Mouse (Mus musculus): ENCODE measurements around the gene Tmem26. TPM values are rescaled to one million over a fixed set of nuclear protein-coding genes. Genes with fewer than 3 reads are reported as not detected.

The Tmem26 gene
- polyA plus RNA-seq, 1 experiment from 2014 or later: 5.0 TPM

DNA sequence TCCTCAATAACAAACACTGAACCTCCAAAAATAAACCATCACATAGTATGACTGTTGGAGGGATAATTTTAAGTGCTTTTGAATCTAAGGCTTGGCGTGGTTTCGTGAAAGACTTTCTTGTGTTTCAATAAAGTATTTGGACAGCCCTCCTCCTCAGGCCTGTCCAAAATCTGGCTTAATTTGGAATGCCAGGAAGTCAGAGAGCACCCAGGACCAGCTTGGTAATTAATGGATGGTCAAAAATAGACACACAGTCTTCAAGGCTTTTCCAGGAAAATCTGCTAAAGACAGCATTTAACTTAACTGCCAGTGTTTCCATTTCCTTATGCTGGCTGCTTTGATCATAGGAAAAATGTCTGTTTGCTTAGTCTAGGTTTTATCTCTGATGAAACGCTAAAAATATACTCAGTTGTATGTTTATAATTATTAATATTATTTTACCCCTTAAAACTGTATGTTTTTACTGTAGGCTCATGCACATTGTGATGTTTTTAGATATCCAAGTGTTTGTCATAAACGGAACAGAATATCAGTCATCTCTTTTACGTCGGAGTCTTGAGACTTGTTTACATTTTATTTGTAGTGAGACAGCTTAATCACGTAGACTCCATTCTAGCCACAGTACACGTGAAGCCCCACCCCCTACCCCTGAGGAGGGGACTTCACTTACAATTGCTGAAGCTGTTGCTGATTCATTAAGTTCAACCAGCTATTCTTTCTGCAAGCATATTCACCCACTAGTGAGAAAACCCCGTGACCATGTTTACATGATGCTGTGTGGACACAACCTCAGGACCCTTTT is 57.8 kb downstream of the Tmem26 start:
- Histone ChIP-seq H3K9ac (no peak overlapping the region), H3K27me3 (no peaks in the 10 kb centered on the region), H3K27ac (replicated peaks) (no peak overlapping the region), H3K36me3 (no peaks in the 10 kb centered on the region), H3K9me3 (no peaks in the 10 kb centered on the region), H3K4me2 (no peak overlapping the region), H3K4me1 (replicated peaks) (no peaks in the 10 kb centered on the region), H3K4me3 (no peak overlapping the region)
- no peak for ATAC-seq (ENCODE audit: low read depth)
- 82% methylated on average over 9 of the region's 9 CpGs for WGBS

GRCm38 (mm10) chr10:68782724-68783123 is 59.3 kb downstream of the Tmem26 start:
- H3K9ac ChIP-seq: no peak overlapping the region
- H3K4me2 ChIP-seq: no peak overlapping the region
- no peak overlapping the region for H3K4me3 ChIP-seq
- H3K4me1 ChIP-seq (replicated peaks): no peaks in the 10 kb centered on the region
- H3K27ac ChIP-seq (replicated peaks): no peak overlapping the region
- no peak for ATAC-seq (ENCODE audit: low read depth)
- no peaks in the 10 kb centered on the region for H3K36me3 ChIP-seq
- H3K27me3 ChIP-seq: no peaks in the 10 kb centered on the region
- H3K9me3 ChIP-seq: no peaks in the 10 kb centered on the region
- WGBS: 86% methylated on average over 6 of the region's 6 CpGs

DNA sequence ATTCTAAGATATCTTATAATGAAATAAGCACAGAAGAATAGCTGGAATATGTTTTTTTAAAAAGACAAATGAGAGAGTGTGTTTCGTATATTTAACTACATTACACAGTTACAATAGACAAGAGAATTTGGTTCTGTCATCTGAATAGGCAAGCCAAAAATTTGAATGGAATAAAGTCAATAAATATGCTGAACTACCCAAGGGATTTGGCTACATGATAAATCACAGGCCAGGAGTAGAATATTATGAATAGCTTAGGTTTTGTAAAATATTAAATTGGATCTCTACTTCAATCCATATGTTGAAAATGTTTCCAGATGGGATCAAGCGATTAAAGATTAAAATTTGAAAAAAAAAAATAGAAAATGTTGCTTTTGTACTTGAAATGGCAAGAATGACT is 60.4 kb downstream of the Tmem26 start:
- Histone ChIP-seq H3K4me1 (replicated peaks) (no peaks in the 10 kb centered on the region), H3K4me2 (no peak overlapping the region), H3K36me3 (no peaks in the 10 kb centered on the region), H3K27me3 (no peaks in the 10 kb centered on the region), H3K27ac (replicated peaks) (no peak overlapping the region), H3K9me3 (no peaks in the 10 kb centered on the region), H3K9ac (no peak overlapping the region), H3K4me3 (no peak overlapping the region)
- no peak for ATAC-seq (ENCODE audit: low read depth)
- 95% methylated on average over 2 of the region's 2 CpGs for WGBS

- H3K27me3 ChIP-seq: no peaks in the 10 kb centered on the region
- no peak overlapping the region for H3K9ac ChIP-seq
- ATAC-seq (ENCODE audit: low read depth): no peak
- H3K9me3 ChIP-seq: no peaks in the 10 kb centered on the region
- H3K4me2 ChIP-seq: no peak overlapping the region
- WGBS: 89% methylated on average over 1 of the region's 1 CpGs
- H3K27ac ChIP-seq (replicated peaks): no peak overlapping the region
- H3K4me1 ChIP-seq (replicated peaks): no peaks in the 10 kb centered on the region
- no peaks in the 10 kb centered on the region for H3K36me3 ChIP-seq
- no peak overlapping the region for H3K4me3 ChIP-seq
Measured at GRCm38 (mm10) chr10:68784463-68784862, 61.0 kb downstream of the Tmem26 start.

DNA sequence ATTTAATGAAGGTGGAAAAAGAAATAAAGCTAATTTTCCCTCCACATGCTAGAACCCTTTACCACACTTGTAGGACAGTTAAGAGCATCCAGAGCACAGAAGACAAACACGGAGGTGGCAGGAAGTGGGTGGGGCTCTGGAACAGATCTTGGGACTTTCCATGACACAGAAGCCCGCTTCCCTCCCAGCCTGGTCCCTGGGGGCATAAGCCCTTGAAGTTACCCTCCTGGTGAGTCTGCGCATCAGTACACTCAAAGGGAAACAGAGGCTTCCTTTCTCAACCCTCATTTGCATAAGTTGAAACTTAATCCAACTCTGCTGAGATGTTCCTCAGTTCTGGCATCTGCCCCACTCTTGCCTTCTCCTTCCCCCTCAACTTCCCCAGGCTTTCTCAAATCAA is 72.0 kb downstream of the Tmem26 start:
- H3K4me2 ChIP-seq: no peak overlapping the region
- ATAC-seq (ENCODE audit: low read depth): no peak
- H3K4me3 ChIP-seq: no peak overlapping the region
- no peak overlapping the region for H3K9ac ChIP-seq
- H3K27ac ChIP-seq (replicated peaks): no peak overlapping the region
- WGBS: 17% methylated on average over 3 of the region's 3 CpGs
- peaks cover 8% of the 10 kb centered on the region for H3K4me1 ChIP-seq (replicated peaks)
- no peaks in the 10 kb centered on the region for H3K36me3 ChIP-seq
- no peaks in the 10 kb centered on the region for H3K9me3 ChIP-seq
- H3K27me3 ChIP-seq: no peaks in the 10 kb centered on the region

DNA sequence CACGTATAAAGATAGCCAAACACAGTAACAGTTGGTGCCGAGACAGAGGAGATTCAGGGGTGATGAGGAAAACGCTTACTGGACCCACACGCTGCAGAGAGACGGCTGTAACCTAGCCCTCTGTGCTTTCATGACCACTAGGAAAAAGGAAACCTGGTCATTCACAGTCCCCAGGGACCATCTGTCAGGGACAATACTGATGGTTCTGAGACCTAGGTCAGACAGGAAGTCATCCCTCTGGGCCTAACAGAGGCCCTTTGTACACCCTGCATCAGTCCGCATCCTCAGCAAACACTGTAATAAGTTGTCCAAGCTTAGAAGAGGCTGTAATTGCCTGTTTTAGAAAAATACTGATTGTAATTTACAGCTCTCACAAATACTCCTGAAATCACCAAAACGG is 76.4 kb downstream of the Tmem26 start:
- H3K36me3 ChIP-seq: no peaks in the 10 kb centered on the region

GRCm38 (mm10) chr10:68800339-68800738 is 76.9 kb downstream of the Tmem26 start:
- H3K9ac ChIP-seq: no peak overlapping the region
- H3K27me3 ChIP-seq: no peaks in the 10 kb centered on the region
- H3K27ac ChIP-seq (replicated peaks): no peak overlapping the region
- WGBS: 68% methylated on average over 7 of the region's 7 CpGs
- H3K4me1 ChIP-seq (replicated peaks): peaks cover 11% of the 10 kb centered on the region
- 0 out of 2 replicates have a peak, but pooled peaks have one; percentile 27 for ATAC-seq (ENCODE audit: low read depth)
- H3K4me3 ChIP-seq: no peak overlapping the region
- no peak overlapping the region for H3K4me2 ChIP-seq
- H3K9me3 ChIP-seq: no peaks in the 10 kb centered on the region
- H3K36me3 ChIP-seq: no peaks in the 10 kb centered on the region

More for the DNA sequence above, 76.4 kb downstream of the Tmem26 start:
- Histone ChIP-seq H3K9ac (no peak overlapping the region), H3K27ac (replicated peaks) (no peak overlapping the region), H3K4me3 (no peak overlapping the region), H3K4me1 (replicated peaks) (peaks cover 11% of the 10 kb centered on the region), H3K9me3 (no peaks in the 10 kb centered on the region), H3K4me2 (no peak overlapping the region), H3K27me3 (no peaks in the 10 kb centered on the region)
- 58% methylated on average over 7 of the region's 7 CpGs for WGBS
- ATAC-seq (ENCODE audit: low read depth): no peak

DNA sequence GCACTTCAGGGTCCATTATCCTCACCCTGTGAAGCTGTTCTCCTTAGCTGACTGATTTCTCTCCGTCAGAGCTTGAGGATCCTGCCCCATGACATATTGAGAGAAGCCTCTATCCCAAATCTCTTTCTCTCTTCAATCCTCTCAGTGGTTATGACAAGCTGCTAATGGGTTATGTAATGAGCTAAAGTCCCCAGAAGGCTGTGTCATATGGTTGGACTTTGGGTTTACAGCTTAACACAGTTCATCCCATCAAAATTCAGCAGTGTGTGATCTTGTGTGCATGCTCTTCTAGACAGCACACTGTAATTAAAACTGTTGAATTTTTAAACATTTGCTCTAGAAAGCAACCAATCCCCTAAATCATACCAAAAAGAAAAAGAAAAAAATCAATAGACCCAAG is 82.9 kb downstream of the Tmem26 start:
- Histone ChIP-seq H3K27me3 (no peaks in the 10 kb centered on the region), H3K9me3 (no peaks in the 10 kb centered on the region), H3K4me1 (replicated peaks) (no peaks in the 10 kb centered on the region), H3K4me2 (no peak overlapping the region), H3K36me3 (no peaks in the 10 kb centered on the region), H3K9ac (no peak overlapping the region), H3K4me3 (no peak overlapping the region), H3K27ac (replicated peaks) (no peak overlapping the region)
- ATAC-seq (ENCODE audit: low read depth): no peak
- 53% methylated on average over 1 of the region's 1 CpGs for WGBS

DNA sequence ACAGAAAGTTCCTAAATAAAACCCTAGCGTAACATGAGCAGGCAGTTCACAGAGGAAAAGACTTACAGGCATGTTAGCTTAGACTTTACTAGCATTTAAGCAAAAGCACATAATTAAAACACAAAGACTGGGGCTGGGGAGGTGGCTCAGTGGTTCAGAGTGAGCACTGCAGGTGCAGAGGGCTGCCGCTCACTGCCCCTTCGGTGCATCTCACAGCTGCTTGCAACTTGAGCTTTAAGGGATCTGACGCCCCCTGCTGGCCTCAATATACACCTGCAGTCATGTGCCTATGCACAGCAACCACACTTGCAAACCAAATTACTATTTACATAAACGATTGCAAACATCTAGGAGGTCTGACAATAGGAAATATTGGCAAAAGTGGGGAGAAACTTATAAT is 87.5 kb downstream of the Tmem26 start:
- 89% methylated on average over 5 of the region's 5 CpGs for WGBS

DNA sequence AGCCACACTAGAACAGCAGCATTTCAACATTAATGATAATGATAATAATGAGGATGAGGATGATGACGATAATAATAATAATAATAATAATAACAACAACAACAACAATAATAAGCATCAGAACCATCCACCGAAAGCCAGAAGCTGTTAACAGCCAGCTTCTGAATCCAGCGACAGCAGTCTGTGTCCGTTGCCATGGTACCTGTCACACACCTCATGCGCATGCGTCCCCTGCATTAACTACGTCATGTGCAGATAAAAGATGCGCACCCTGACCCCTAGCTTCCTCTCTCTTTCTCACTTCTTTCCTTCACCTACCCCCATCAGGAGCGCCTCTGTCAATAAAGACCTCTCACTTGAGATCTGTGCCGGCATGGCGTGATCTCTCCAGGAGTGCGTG is 89.3 kb downstream of the Tmem26 start:
- H3K4me2 ChIP-seq: no peak overlapping the region
- WGBS: 82% methylated on average over 12 of the region's 12 CpGs
- H3K27ac ChIP-seq (replicated peaks): no peak overlapping the region
- H3K4me3 ChIP-seq: no peak overlapping the region
- H3K9ac ChIP-seq: no peak overlapping the region
- H3K4me1 ChIP-seq (replicated peaks): no peaks in the 10 kb centered on the region
- H3K9me3 ChIP-seq: no peaks in the 10 kb centered on the region
- H3K27me3 ChIP-seq: no peaks in the 10 kb centered on the region
- H3K36me3 ChIP-seq: no peaks in the 10 kb centered on the region
- no peak for ATAC-seq (ENCODE audit: low read depth)

More for the DNA sequence above, 87.5 kb downstream of the Tmem26 start:
- Histone ChIP-seq H3K9me3 (no peaks in the 10 kb centered on the region), H3K27ac (replicated peaks) (no peak overlapping the region), H3K4me2 (no peak overlapping the region), H3K4me1 (replicated peaks) (no peaks in the 10 kb centered on the region), H3K9ac (no peak overlapping the region), H3K4me3 (no peak overlapping the region), H3K36me3 (no peaks in the 10 kb centered on the region), H3K27me3 (no peaks in the 10 kb centered on the region)
- ATAC-seq (ENCODE audit: low read depth): no peak

- WGBS: 73% methylated on average over 4 of the region's 4 CpGs
- H3K27ac ChIP-seq (replicated peaks): no peak overlapping the region
- no peaks in the 10 kb centered on the region for H3K36me3 ChIP-seq
- no peaks in the 10 kb centered on the region for H3K4me1 ChIP-seq (replicated peaks)
- H3K4me2 ChIP-seq: no peak overlapping the region
- no peaks in the 10 kb centered on the region for H3K9me3 ChIP-seq
- ATAC-seq (ENCODE audit: low read depth): no peak
- H3K4me3 ChIP-seq: no peak overlapping the region
- no peak overlapping the region for H3K9ac ChIP-seq
- H3K27me3 ChIP-seq: no peaks in the 10 kb centered on the region
Measured at GRCm38 (mm10) chr10:68817281-68817680, 93.8 kb downstream of the Tmem26 start.

DNA sequence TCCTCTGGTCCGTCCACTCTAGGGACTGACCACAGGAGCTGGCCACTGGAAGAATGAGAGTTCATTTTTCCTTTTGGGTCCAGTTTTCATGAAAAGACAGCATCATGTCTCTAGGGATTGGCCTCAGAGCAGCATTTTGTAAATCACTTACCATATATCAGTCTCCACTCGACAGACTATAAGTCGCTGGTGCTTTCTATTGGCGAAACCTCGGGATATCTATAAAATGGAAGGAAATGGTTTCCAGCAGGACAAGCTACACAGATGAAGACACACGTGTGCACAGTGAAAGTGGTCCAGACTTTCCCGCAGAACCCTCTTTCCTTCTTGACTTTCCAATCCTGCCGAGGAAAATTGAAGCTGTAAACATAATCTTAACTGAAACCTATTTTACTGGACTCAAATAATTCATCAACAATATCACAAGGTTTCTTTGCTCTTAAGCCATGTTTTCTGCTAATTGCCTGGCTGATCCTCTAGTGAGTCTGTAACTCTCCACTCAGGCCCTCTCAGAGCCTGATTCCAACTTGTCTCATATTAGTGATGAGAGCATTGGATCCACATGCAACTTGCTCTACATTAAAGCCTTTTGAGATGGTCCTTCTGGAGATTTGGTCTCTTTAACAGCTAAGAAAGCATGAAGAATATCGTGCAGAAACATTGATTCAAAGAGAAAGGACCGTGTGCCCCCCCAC is 94.8 kb downstream of the Tmem26 start:
- Histone ChIP-seq H3K4me1 (replicated peaks) (no peaks in the 10 kb centered on the region), H3K4me3 (no peak overlapping the region), H3K36me3 (no peaks in the 10 kb centered on the region), H3K4me2 (no peak overlapping the region), H3K27me3 (no peaks in the 10 kb centered on the region), H3K27ac (replicated peaks) (no peak overlapping the region), H3K9me3 (no peaks in the 10 kb centered on the region), H3K9ac (no peak overlapping the region)
- WGBS: 75% methylated on average over 10 of the region's 10 CpGs
- no peak for ATAC-seq (ENCODE audit: low read depth)
